Mouse (Mus musculus): ENCODE data around the gene Dgki. TPM values are rescaled to one million over a fixed set of nuclear protein-coding genes. Genes with fewer than 3 reads are reported as not detected.

Dgki gene
- 6.0 and 16.7 TPM in 2 replicates for polyA plus RNA-seq (2021; fragmentation: Nextera tagmentation)
- long read RNA-seq, experiment 1, partial matches to known transcripts, result 3 of 9 reads
- long read RNA-seq, experiment 1, other reads (novel, unspliced or antisense), result 5 of 9 reads
- long read RNA-seq, experiment 2, partial matches to known transcripts, result 3 of 7 reads
- long read RNA-seq, experiment 2, other reads (novel, unspliced or antisense), result 4 of 7 reads

GRCm38 (mm10) chr6:37299562-37300390 is at the start of gene Dgki:
Dgki (minus strand) TSS chr6:37300184.

GRCm38 (mm10) chr6:36809747-36810285 is 490.2 kb downstream of the Dgki start, which contains the start of gene Ptn:
Ptn (minus strand) TSS chr6:36810220.

Other genes with a start within 250 kb of the Dgki start
- 2.4 and 2.6 TPM in 2 replicates for gene Creb3l2, start 142.0 kb upstream of the Dgki start, polyA plus RNA-seq (2021; fragmentation: Nextera tagmentation)
- not detected in 2 replicates for gene Akr1d1, start 230.0 kb upstream of the Dgki start, polyA plus RNA-seq (2021; fragmentation: Nextera tagmentation)